Mouse (Mus musculus) ovary, postnatal 36 days (tissue): ENCODE results near the gene Palld.

Experiments
- DNase-seq: peaks from one replicate; pipeline ENCODE4 v3.0.0; 2022; ENCODE audit warnings: low spot score, mixed read lengths

Palld gene

GRCm38 (mm10) chr8:61902521-61902920, at the start of gene Palld:
TSS of gene Palld (minus strand) at chr8:61902690.
- no peak for DNase-seq

DNA sequence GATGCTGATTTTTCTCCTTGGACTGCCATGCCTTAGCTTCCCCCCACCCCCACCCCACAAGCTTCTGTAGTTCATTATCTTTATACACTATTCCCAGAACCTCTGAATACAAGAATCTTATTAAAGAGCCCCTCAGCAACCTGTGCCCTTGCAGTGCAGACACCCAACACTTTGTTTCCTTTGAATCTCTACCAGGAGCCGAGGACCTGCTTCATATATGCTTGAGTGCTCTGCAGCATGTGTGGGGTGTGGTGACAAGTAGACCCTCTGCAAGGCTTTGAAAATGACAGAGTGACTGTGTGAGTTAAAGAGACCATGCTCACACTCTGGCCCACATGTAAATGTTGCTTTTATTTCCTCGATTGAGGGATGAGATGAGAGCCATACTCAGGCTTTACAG, 35.1 kb upstream of the Palld start:
- no peak for DNase-seq

DNA sequence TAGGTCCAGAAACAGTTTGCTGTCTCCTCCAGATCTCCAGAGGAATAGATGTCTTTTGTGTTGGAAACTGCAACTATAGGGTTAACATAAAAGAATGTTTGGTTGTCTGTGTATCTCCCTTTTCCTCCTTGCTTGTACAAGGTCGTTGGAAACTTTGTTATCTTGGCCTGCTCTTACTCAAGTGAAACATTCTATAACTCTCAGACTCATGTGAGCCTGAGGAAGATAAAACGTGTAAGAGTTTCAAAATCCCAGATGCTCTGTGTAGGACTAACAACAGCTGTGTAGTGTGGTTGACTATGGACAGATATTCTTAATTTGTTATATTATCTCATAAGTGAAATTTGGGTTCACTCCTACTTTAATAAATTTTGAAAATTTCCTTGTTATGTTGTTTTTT, 30.8 kb upstream of the Palld start:
- DNase-seq: no peak

- DNase-seq: peak; percentile 68
Measured at GRCm38 (mm10) chr8:61927777-61928494, 25.4 kb upstream of the Palld start, which contains the start of gene Ddx60. TSS of gene Ddx60 (plus strand) at chr8:61928087.

DNA sequence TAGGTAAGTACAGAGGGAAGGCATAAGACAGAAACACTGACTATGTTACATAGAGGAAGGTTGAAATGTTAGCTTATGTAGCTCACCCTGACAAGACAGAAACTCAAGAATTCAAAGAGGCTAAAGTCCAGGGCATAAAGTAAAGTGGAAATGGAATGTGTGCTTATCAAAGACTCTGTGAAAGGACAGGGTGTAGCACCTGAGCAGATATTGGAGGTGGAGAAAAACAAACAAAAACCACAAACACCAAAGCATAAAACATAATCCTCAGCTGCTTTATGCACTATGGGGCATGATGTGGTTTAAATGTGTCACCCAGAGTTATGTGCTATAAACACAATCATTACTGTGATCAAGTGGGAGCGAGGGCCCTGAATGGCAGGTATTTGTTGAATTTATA, 22.0 kb upstream of the Palld start:
- no peak for DNase-seq

DNA sequence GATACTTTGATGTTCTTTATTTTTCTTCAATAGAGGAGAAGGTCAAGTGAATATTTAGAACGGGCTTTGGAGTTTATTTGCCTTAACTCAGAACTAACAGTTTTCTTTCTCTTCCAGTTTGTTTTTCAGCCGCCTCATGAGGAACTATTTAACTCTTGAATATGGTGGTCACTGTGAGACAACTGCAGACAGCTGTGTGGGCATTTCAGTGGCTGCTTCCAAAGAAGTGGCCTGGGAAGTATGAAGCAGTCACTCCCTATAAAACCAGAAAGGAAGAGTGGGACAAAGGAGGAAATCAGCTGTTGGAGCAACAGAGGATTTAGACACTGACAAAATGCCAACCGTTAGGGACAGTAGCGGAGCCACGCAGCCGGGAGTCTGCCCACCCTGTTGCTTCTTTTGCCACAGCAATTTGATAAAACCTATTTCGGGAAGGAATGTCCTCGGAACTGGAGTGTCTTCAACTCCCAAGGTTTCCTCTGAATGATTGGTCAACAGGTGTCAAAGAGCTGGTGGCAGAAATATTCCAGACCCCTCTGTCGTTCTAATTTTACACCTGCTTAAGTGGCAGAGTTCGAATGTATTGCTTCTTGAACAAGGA, 19.1 kb upstream of the Palld start:
- DNase-seq: no peak

DNA sequence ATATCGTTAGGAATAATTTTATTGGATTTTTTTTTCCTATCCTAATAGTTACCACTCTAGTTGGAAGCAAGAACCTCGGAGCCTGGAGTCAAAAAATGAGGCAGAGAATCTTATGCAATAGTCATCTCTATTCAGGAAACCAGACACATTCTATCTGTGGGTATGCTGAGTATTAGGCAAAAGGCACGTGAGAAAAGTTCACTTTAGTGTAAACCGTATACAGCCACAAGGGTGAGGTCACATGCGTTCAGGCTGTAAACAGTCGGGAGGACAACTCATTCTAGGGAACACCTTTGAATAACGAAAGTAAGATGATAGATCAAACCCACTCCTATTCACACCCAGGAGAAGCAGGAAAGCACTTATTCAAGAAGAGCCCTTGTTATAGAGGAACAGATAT, 17.9 kb upstream of the Palld start:
- no peak for DNase-seq

DNA sequence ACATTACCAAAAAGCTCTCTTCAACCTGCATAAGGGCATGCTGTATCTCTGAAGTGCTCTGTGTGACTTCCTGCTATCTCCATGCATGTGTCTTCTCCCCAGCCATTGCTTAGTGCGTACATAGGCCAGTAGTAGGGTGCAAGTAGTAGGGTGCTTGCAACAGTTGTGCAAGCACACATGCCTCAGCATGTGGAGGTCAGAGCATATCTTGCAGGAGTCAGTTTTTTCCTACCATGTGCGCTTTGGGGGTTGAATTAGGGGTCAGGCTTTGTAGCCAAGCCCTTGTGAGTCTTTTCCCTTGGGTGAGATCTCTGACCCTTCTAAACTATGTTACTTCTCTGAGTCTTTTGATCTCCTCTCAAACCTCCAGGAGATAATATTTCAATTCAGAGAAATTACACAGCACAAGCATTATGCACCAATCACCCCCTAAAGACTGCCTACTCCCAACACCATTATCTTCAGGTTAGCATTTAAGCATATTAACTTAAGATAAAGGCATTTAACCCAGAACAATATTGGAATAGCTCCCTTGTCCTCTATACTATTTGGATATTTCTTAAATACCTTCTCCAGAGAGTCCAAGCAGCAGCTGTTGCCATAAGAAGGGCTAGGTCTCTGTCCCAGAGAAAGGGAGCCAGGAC, 16.8 kb upstream of the Palld start:
- no peak for DNase-seq

DNA sequence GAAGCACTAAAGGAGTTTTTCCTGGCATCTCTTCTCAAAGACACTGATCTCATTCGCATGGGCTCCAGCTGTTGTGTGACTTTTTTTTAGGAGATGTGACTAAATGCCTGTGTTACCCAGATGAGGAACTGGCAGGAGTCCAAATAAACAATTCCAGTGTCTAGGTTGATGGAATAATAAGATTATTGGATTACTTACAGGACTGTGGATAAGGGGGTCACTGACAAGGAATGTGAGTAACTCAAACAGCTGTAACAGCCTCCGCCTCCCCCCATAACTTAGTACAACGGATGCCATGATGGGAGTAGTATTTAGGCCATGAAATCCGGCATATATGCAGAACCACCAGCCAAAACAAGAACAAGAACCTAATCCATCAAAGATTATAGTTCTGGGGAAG, 14.8 kb upstream of the Palld start:
- no peak for DNase-seq

DNA sequence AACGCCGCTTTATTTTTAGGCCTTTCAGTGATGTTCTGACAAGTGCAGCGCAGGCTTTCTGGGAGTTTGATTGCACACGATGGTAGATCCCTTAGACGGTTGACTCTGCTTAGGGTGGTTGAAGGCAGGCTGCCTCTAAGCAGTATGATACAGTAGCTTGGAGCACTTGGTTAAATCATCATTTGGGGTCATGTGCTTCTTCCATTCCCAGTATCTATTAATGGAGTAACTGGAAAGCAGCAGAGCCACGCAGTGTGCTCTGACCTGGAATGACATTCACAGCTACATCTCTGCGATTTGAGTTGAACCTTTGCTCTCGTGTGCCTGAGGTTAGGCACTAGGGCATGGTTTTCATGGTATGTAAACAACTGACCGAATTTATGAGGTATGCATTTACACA, 11.5 kb upstream of the Palld start:
- DNase-seq: no peak

- no peak for DNase-seq
Measured at GRCm38 (mm10) chr8:61912817-61913216, 10.3 kb upstream of the Palld start.

- DNase-seq: no peak
Measured at GRCm38 (mm10) chr8:61909313-61909712, 6.8 kb upstream of the Palld start.

GRCm38 (mm10) chr8:61908303-61909215, 6.1 kb upstream of the Palld start:
- peak; percentile 20 for DNase-seq

- DNase-seq: no peak
Measured at GRCm38 (mm10) chr8:61901028-61901717, 1.3 kb downstream of the Palld start.

- no peak for DNase-seq
Measured at GRCm38 (mm10) chr8:61897402-61897801, 5.1 kb downstream of the Palld start.

GRCm38 (mm10) chr8:61896742-61897141, 5.7 kb downstream of the Palld start:
- DNase-seq: no peak

GRCm38 (mm10) chr8:61894062-61894461, 8.4 kb downstream of the Palld start:
- peak; percentile 19 for DNase-seq

DNA sequence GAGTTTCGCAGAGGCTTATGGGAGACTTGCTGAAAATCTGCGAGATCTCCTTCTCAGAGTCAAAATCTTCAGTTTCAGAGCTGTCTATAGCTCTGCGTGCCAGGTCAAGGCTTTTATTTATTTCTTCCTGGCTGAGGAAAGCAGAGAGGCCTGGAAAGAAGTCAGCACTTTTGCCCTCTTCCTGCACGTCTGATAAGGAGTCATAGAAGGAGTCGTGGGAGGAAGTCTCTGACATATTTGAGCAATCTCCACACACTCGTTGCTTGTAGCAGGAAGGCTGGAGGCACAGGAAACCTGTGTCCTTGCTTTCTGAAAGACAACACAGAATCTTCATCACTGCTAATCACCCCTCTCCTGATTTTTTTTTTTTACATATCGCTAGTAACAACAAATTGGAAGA, 24.9 kb downstream of the Palld start:
- DNase-seq: no peak

DNA sequence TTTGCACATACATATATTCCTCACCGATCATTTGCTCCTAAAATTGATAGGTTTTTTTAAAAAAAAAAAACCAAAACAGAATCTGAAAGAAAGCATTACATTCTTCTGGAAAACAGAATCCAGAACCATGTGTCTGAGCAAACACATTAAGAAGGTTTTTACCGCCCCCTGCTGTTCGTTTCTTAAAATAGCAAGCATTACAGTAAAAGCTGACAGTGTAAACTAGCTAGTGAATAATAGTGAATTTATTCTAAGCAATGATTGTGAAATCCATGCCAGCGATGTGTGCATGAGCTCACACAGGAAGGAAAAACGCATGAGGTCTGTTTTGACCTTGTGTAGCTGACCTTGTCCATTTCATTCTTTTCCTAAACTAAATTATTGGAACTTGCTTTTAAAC, 27.2 kb downstream of the Palld start:
- DNase-seq: no peak

DNA sequence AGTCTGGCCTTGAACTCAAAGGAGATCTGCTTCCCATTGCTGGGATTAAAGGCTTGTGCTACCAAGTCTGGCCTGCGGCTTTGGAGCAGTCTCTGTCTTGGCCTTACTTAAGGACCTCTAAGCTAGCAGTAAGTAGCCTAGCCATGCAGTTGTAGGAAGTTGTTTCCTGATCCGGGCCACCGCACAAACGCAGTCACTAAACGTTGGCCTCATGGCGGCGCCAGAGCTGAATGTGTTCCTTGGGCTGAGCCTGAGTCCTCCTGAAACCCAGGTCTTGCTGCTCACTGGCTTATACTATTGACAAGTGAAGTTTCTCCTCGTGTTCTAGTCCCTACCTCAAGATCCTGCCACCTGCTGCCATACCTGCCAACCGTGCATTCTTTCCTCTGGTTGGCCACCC, 28.5 kb downstream of the Palld start:
- DNase-seq: no peak

DNA sequence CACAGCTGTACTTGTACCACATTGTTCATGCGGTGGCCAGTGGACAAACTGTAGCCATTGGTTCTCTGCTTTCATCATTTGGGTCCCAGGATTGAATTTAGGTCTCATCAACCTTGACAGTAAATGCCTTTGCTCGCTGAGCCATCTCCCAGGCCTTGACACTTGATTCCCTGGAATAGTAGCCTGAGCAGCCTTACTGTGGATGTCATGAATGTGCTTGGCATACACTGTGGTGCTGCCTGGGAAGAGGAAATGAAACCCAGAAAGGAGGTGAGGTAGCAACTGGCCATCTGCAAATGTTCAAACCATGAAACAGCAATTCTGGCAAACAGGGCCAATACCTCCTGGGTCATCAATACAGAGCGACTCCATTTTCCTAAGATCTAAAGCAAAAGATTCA, 34.0 kb downstream of the Palld start:
- no peak for DNase-seq

GRCm38 (mm10) chr8:61866920-61867319, 35.6 kb downstream of the Palld start:
- no peak for DNase-seq
